9 mouse cellular contexts compared by ENCODE assay signal in the genomic region with DNA sequence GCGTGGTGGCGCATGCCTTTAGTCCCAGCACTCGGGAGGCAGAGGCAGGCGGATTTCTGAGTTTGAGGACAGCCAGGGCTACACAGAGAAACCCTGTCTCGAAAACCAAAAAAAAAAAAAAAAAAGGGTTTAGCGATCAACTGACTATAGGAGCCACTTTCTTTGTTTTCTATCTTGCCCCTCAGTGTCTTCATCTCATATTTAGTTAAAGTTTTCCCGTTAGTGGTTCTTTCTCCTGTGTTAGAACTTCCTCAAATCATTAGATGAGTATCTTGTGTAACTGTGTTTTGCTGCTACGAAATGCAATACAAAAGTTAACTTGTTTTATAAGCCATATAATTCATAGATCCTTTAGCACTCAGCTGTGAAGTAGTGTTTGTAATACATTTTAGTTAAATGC. TPM values are rescaled to one million over a fixed set of nuclear protein-coding genes. Genes with fewer than 3 reads are reported as not detected.
"Had no signal": no experiment of that assay in that cellular context is flagged by ENCODE, and none has a peak within 500 bp of the region (broad histone marks: within the 10 kb centered on the region; RNA-seq: fewer than 3 reads in every experiment).

No protein-coding gene starts in this region.

RNA-seq across cellular contexts. Expression of gene Fam25c, which starts 40.9 kb away (rescaled TPM):
- total RNA-seq: layer of hippocampus, postnatal 36 days; left cerebral cortex, postnatal 36 days; neutrophil, adult 5-6 weeks had no signal
- polyA plus RNA-seq: limb, embryonic 12.5 days; lung, embryonic 15.5 days; macrophage; midbrain, embryonic 11.5 days; midbrain, embryonic 15.5 days; stomach, embryonic 14.5 days had no signal
